Mouse (Mus musculus) intestine, embryonic 14.5 days (tissue): ENCODE results near the gene Tbl1xr1. TPM values are rescaled to one million over a fixed set of nuclear protein-coding genes. Genes with fewer than 3 reads are reported as not detected.

Experiments used
- ATAC-seq: fragments of 200-750 bp; cut with Nextera tagmentation; replicated peaks from 2 replicates; pipeline ENCODE4 v1.8.0; 2017; ENCODE audit warnings: low read depth, moderate number of reproducible peaks, moderate TSS enrichment, moderate library complexity; ENCODE audit not compliant: low FRiP score, low TSS enrichment
- DNase-seq: peaks from one replicate; pipeline ENCODE4 v3.0.0-alpha.2; 2018; ENCODE audit warnings: low spot score
- H3K27ac ChIP-seq: fragments of 300-500 bp; sonication (generic); 2 replicates; pipeline ENCODE4 v1.5.1; 2014; ENCODE audit warnings: low read depth, mild to moderate bottlenecking, control low read depth
- H3K27me3 ChIP-seq: fragments of 300-500 bp; sonication (generic); replicated peaks from 2 replicates; pipeline ENCODE4 v1.6.1; 2014; ENCODE audit warnings: low read length, control low read depth; ENCODE audit not compliant: control insufficient read depth, insufficient read depth
- H3K36me3 ChIP-seq: fragments of 300-500 bp; sonication (generic); 2 replicates; pipeline ENCODE4 v1.6.1; 2014; ENCODE audit warnings: low read length, control low read depth; ENCODE audit not compliant: control insufficient read depth, insufficient read depth
- H3K4me1 ChIP-seq: fragments of 300-500 bp; sonication (generic); replicated peaks from 2 replicates; pipeline ENCODE4 v1.6.1; 2014; ENCODE audit warnings: low read length, control low read depth, mixed read lengths; ENCODE audit not compliant: control insufficient read depth, insufficient read depth
- H3K4me2 ChIP-seq: fragments of 300-500 bp; sonication (generic); 2 replicates; pipeline ENCODE4 v1.6.1; 2014; ENCODE audit warnings: low read length
- H3K4me3 ChIP-seq: fragments of 300-500 bp; sonication (generic); 2 replicates; pipeline ENCODE4 v1.5.1; 2014; ENCODE audit warnings: low read depth, low read length, control low read depth, mixed read lengths
- H3K9ac ChIP-seq: fragments of 300-500 bp; sonication (generic); 2 replicates; pipeline ENCODE4 v1.6.1; 2014; ENCODE audit warnings: mild to moderate bottlenecking, low read length
- H3K9me3 ChIP-seq: fragments of 300-500 bp; sonication (generic); 2 replicates; pipeline ENCODE4 v1.6.1; 2016; ENCODE audit warnings: low read length, control low read depth; ENCODE audit not compliant: control insufficient read depth
- WGBS: fragments of 180-500 bp; shearing (Covaris S2); extraction: QIAGEN DNeasy Blood & Tissue Kit; methylation state at CpG from one replicate; pipeline ENCODE4 v1.1.7; 2014; 5-methylcytosine and 5-hydroxymethylcytosine counted together
- polyA plus RNA-seq: library from polyadenylated mRNA; unstranded; fragments of >200 nt; fragmentation: Nextera tagmentation; extraction: Ambion mirVana; gene quantifications from 2 replicates; pipeline ENCODE4 v1.2.1, GENCODE M21; 2014

The Tbl1xr1 gene
- polyA plus RNA-seq, 1 experiment from 2014 or later: 23.9 TPM

DNA sequence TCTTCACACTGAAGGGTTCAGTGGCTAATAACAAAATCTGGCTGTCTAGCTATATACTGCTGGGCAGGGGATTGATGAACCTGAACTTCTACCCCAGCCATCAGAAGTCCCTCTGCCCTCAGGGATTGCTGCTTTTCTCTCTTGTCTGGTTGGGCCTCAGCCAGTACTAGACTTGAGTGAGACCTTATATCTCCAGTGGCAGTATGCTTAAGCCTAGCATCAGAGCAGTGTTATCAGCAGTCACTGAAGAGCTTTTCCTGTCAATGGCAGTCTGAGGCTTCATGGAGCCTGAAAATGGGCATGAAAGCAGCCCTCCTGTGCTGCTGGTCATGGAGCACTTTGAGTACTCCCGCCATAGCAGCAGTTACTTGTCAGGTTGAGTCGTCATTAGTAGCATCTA is 46.7 kb downstream of the Tbl1xr1 start:
- no peaks in the 10 kb centered on the region for H3K36me3 ChIP-seq
- 69% methylated on average over 2 of the region's 2 CpGs for WGBS
- no peak overlapping the region for H3K4me3 ChIP-seq
- DNase-seq (peak; percentile 50), ATAC-seq (no peak)
- H3K4me2 ChIP-seq: no peak overlapping the region
- H3K27ac ChIP-seq: no peak overlapping the region
- no peaks in the 10 kb centered on the region for H3K9me3 ChIP-seq
- 0 out of 2 replicates have a peak, but pooled peaks cover 3% of the 10 kb centered on the region for H3K4me1 ChIP-seq
- no peak overlapping the region for H3K9ac ChIP-seq
- no peaks in the 10 kb centered on the region for H3K27me3 ChIP-seq

GRCm38 (mm10) chr3:22126251-22126826 is 49.9 kb downstream of the Tbl1xr1 start:
- no peak overlapping the region for H3K4me3 ChIP-seq
- DNase-seq: peak; percentile 21
- 86% methylated on average over 5 of the region's 5 CpGs for WGBS
- no peaks in the 10 kb centered on the region for H3K36me3 ChIP-seq
- H3K4me2 ChIP-seq: no peak overlapping the region
- no peaks in the 10 kb centered on the region for H3K9me3 ChIP-seq
- H3K27me3 ChIP-seq: no peaks in the 10 kb centered on the region
- H3K9ac ChIP-seq: no peak overlapping the region
- ATAC-seq: no peak
- no peak overlapping the region for H3K27ac ChIP-seq
- H3K4me1 ChIP-seq: no peaks in the 10 kb centered on the region

DNA sequence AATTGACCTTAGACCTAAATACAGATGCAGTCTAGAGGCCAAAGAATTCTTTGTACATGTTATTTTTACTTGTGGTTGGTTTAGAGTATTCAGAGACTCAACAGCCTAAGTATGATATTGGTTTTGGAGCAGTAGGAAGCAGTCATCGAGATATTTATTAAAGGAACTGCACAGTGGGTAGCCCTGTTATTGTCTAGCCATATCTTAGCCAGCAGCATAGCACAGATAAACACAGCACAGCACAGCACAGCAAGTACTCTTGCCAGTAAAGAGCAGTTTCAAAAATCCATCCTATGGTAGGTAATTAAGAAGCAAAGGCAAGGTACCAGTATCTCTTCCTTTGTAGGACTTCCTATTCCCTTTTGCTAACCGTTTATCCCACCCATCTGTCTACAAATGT is 54.8 kb downstream of the Tbl1xr1 start:
- Histone ChIP-seq H3K9ac (no peak overlapping the region), H3K9me3 (no peaks in the 10 kb centered on the region), H3K4me2 (no peak overlapping the region), H3K27ac (no peak overlapping the region), H3K4me1 (no peaks in the 10 kb centered on the region), H3K4me3 (no peak overlapping the region), H3K36me3 (no peaks in the 10 kb centered on the region), H3K27me3 (no peaks in the 10 kb centered on the region)
- WGBS: 91% methylated on average over 2 of the region's 2 CpGs
- no peak for ATAC-seq
- no peak for DNase-seq

- no peak for ATAC-seq
- DNase-seq: no peak
- WGBS: 72% methylated on average over 7 of the region's 7 CpGs
Measured at GRCm38 (mm10) chr3:22133626-22134025, 57.2 kb downstream of the Tbl1xr1 start.

DNA sequence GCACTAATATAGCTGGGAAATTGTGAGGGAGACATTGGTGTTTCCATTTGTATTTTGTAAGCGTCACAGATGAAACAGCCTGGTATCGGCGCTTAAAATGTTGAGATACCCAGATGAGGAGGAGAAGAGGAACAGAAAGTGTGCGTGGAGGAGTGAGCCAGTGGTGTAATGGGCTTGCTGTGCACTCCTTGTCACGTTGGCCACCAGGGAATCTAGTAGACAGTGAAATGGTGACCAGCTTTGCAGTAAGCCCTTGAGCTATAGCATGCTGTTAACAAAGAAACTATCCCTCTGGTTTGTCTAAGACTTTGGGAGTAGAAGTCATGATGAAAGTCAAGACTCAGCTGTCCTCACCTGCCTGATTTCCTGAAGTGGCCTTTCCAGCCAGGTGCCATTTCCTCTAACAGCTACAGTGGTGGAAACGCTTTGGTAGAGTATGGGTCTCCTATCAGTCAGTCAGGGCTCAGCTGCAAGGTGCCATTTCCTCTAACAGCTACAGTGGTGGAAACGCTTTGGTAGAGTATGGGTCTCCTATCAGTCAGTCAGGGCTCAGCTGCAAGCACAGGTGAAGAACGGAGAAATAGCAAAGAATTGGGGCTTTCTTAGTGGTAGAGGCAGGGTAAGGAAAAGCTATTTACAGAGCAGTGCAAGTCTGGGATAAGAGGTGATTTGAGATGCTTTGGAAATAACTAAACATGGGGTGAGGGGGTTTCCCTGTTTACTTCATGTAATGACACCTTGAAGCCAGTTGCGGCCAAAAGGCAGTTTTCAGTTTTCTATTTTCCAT is 61.5 kb downstream of the Tbl1xr1 start:
- DNase-seq: no peak
- Histone ChIP-seq H3K27ac (no peak overlapping the region), H3K4me3 (no peak overlapping the region)

More at GRCm38 (mm10) chr3:22133626-22134025, 57.2 kb downstream of the Tbl1xr1 start:
- H3K4me1 ChIP-seq: no peaks in the 10 kb centered on the region
- H3K4me3 ChIP-seq: no peak overlapping the region
- no peaks in the 10 kb centered on the region for H3K9me3 ChIP-seq
- no peaks in the 10 kb centered on the region for H3K27me3 ChIP-seq
- no peaks in the 10 kb centered on the region for H3K36me3 ChIP-seq
- H3K9ac ChIP-seq: no peak overlapping the region
- H3K4me2 ChIP-seq: no peak overlapping the region
- no peak overlapping the region for H3K27ac ChIP-seq

GRCm38 (mm10) chr3:22138580-22139099 is 62.2 kb downstream of the Tbl1xr1 start:
- H3K4me1 ChIP-seq: no peaks in the 10 kb centered on the region
- H3K9me3 ChIP-seq: no peaks in the 10 kb centered on the region
- H3K9ac ChIP-seq: no peak overlapping the region
- no peak for DNase-seq
- H3K27ac ChIP-seq: no peak overlapping the region
- no peak overlapping the region for H3K4me2 ChIP-seq
- ATAC-seq: no peak
- H3K36me3 ChIP-seq: no peaks in the 10 kb centered on the region
- no peaks in the 10 kb centered on the region for H3K27me3 ChIP-seq
- no peak overlapping the region for H3K4me3 ChIP-seq
- WGBS: 81% methylated on average over 2 of the region's 2 CpGs

More for the DNA sequence above, 61.5 kb downstream of the Tbl1xr1 start:
- H3K4me1 ChIP-seq: no peaks in the 10 kb centered on the region
- no peaks in the 10 kb centered on the region for H3K9me3 ChIP-seq
- no peak overlapping the region for H3K4me2 ChIP-seq
- WGBS: 89% methylated on average over 9 of the region's 9 CpGs
- H3K36me3 ChIP-seq: no peaks in the 10 kb centered on the region
- H3K27me3 ChIP-seq: no peaks in the 10 kb centered on the region
- no peak overlapping the region for H3K9ac ChIP-seq
- no peak for ATAC-seq

DNA sequence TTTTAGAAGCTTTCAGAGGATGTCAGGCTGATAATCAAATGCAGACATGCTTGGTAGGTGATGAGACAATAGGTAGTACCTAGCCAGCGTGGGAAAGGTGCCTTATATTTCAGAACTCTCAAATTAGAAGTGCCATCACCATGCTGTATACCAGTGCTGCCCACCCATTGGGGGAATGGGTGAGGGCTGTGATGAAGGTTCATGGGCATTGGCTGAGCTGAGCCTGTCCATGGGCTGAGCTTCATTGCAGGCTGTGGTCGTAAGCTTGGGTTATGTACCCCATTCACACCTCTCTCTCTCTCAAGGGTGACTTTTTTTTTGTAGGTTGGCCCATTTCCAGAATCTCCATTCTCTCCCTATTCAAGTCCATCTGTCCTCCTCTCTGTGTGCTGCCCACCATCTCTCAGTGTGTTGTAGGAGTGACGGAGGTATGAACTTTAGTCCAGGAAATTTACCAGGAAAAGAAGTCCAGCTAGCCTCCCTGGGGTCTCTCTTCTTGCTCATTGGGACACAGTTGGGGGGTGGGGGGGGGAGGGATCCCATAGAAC is 63.7 kb downstream of the Tbl1xr1 start:
- H3K4me2 ChIP-seq: no peak overlapping the region
- no peak for ATAC-seq

GRCm38 (mm10) chr3:22141984-22142719 is 65.7 kb downstream of the Tbl1xr1 start:
- no peak overlapping the region for H3K9ac ChIP-seq
- no peaks in the 10 kb centered on the region for H3K9me3 ChIP-seq
- no peaks in the 10 kb centered on the region for H3K4me1 ChIP-seq
- no peak for DNase-seq
- no peak for ATAC-seq
- H3K27ac ChIP-seq: no peak overlapping the region
- H3K4me2 ChIP-seq: no peak overlapping the region
- 87% methylated on average over 6 of the region's 6 CpGs for WGBS
- H3K4me3 ChIP-seq: no peak overlapping the region
- no peaks in the 10 kb centered on the region for H3K36me3 ChIP-seq
- H3K27me3 ChIP-seq: no peaks in the 10 kb centered on the region

More for the DNA sequence above, 63.7 kb downstream of the Tbl1xr1 start:
- H3K9me3 ChIP-seq: no peaks in the 10 kb centered on the region
- H3K9ac ChIP-seq: no peak overlapping the region
- no peak overlapping the region for H3K4me3 ChIP-seq
- H3K27ac ChIP-seq: no peak overlapping the region
- no peaks in the 10 kb centered on the region for H3K27me3 ChIP-seq
- no peaks in the 10 kb centered on the region for H3K36me3 ChIP-seq
- no peaks in the 10 kb centered on the region for H3K4me1 ChIP-seq
- WGBS: 81% methylated on average over 3 of the region's 3 CpGs
- no peak for DNase-seq
